ENCODE assay signal across 16 mouse cellular contexts in genomic region chr14:29305623-29306022, GRCm38 (mm10).
DNase-seq lines count a peak whose midpoint lies in the region; ATAC-seq lines count a peak whose summit lies in the region.
"Had no signal": no experiment of that assay in that cellular context is flagged by ENCODE, and none has a peak within 500 bp of the region (broad histone marks: within the 10 kb centered on the region; RNA-seq: fewer than 3 reads in every experiment).

No protein-coding gene starts in this region.

- DNase-seq in adrenal gland, adult (ENCODE audit: inconsistent age in 2 of 2, low spot score in 1 of 2), result peak; percentile 11 to 27
- no peak for DNase-seq in adrenal gland, adult 2 months
- DNase-seq in hindbrain, embryonic 14.5 days (ENCODE audit: low spot score), result no peak
- DNase-seq in retina, postnatal 1 day, result peak; percentile 7
- no peak for DNase-seq in retina, embryonic 14.5 days (ENCODE audit: low spot score)
- no peak for DNase-seq in testis, postnatal 10 days (ENCODE audit: low spot score)
- DNase-seq in testis, postnatal 14 days (ENCODE audit: low spot score), result no peak
- DNase-seq: adrenal gland, postnatal 14 days; kidney, adult 9 months; lung, postnatal 10 days; thymus, postnatal 14 days had no signal

- no peak overlapping the region for H3K4me3 ChIP-seq in hindbrain, embryonic 13.5 days
- no peak overlapping the region for H3K4me3 ChIP-seq in hindbrain, embryonic 14.5 days (replicated peaks; ENCODE audit: low read length)
- H3K4me3 ChIP-seq: limb, embryonic 12.5 days; megakaryocyte, embryonic 14.5 days had no signal

- no peak overlapping the region for H3K9ac ChIP-seq in hindbrain, embryonic 13.5 days
- no peak overlapping the region for H3K9ac ChIP-seq in hindbrain, embryonic 14.5 days
- H3K9ac ChIP-seq: limb, embryonic 12.5 days; liver, embryonic 14.5 days had no signal

- H3K4me1 ChIP-seq in hindbrain, embryonic 13.5 days (replicated peaks), result peaks cover 6% of the 10 kb centered on the region; the same call in 1 of the 2 replicates
- H3K4me1 ChIP-seq in hindbrain, embryonic 14.5 days (replicated peaks; ENCODE audit: control insufficient read depth, insufficient read depth, low read length), result no peaks in the 10 kb centered on the region
- H3K4me1 ChIP-seq: limb, embryonic 12.5 days; megakaryocyte, embryonic 14.5 days had no signal

- H3K4me2 ChIP-seq in hindbrain, embryonic 13.5 days, result no peak overlapping the region
- H3K4me2 ChIP-seq in hindbrain, embryonic 14.5 days (replicated peaks), result no peak overlapping the region
- H3K4me2 ChIP-seq: limb, embryonic 12.5 days had no signal

- no peaks in the 10 kb centered on the region for H3K9me3 ChIP-seq in hindbrain, embryonic 13.5 days
- H3K9me3 ChIP-seq in hindbrain, embryonic 14.5 days (ENCODE audit: control insufficient read depth, low read length), result no peaks in the 10 kb centered on the region
- H3K9me3 ChIP-seq: limb, embryonic 12.5 days had no signal

- no peak for ATAC-seq in hindbrain, embryonic 13.5 days (ENCODE audit: low FRiP score)
- ATAC-seq in hindbrain, embryonic 14.5 days (ENCODE audit: low FRiP score), result no peak; the same call in 1 of the 2 replicates
- ATAC-seq: inflammation-experienced regulatory T-cells, adult 6 months had no signal

- peak overlapping the region; percentile 26; the same call in 1 of the 2 replicates for H3K27ac ChIP-seq in hindbrain, embryonic 13.5 days
- H3K27ac ChIP-seq in hindbrain, embryonic 14.5 days, result no peak overlapping the region
- H3K27ac ChIP-seq: limb, embryonic 12.5 days; liver, embryonic 14.5 days had no signal

- 77% methylated on average over 9 of the region's 9 CpGs for WGBS in hindbrain, embryonic 13.5 days
- 69% methylated on average over 9 of the region's 9 CpGs for WGBS in hindbrain, embryonic 14.5 days

- no peaks in the 10 kb centered on the region for H3K27me3 ChIP-seq in hindbrain, embryonic 13.5 days
- no peaks in the 10 kb centered on the region for H3K27me3 ChIP-seq in hindbrain, embryonic 14.5 days (ENCODE audit: control insufficient read depth, insufficient read depth, low read length)
- H3K27me3 ChIP-seq: limb, embryonic 12.5 days; megakaryocyte, embryonic 14.5 days had no signal

- no peaks in the 10 kb centered on the region for H3K36me3 ChIP-seq in hindbrain, embryonic 13.5 days
- H3K36me3 ChIP-seq in hindbrain, embryonic 14.5 days (replicated peaks; ENCODE audit: control insufficient read depth, insufficient read depth), result no peaks in the 10 kb centered on the region
- H3K36me3 ChIP-seq: limb, embryonic 12.5 days had no signal

Comparison
In these comparisons a context has a peak if more than half of its experiments do, and no peak if none do; other contexts are left out.
1. DNase-seq: peak in adrenal gland, adult (2 of 2) and retina, postnatal 1 day (single experiment); none in adrenal gland, adult 2 months (single experiment), hindbrain, embryonic 14.5 days (single experiment), retina, embryonic 14.5 days (single experiment), testis, postnatal 10 days (single experiment) and testis, postnatal 14 days (single experiment).